Mouse (Mus musculus) olfactory bulb, adult 2 months (tissue): Measurements from ENCODE around the gene Parp11.
"Not testable (repeated sequence)": the region's sequence is repeated elsewhere in the genome, so short reads cannot be mapped to it uniquely, and the experiment has no call there.

Experiments used
- CTCF ChIP-seq: fragments of 200-500 bp; IDR thresholded peaks from 2 replicates; pipeline ENCODE4 v1.5.1; 2012; ENCODE audit warnings: low read depth, mild to moderate bottlenecking, low read length, moderate library complexity; ENCODE audit not compliant: insufficient read depth
- POLR2A ChIP-seq: fragments of 200-500 bp; IDR thresholded peaks from 2 replicates; pipeline ENCODE4 v1.6.1; 2012; ENCODE audit warnings: mild to moderate bottlenecking, low read depth, low read length, moderate library complexity; ENCODE audit not compliant: insufficient read depth

DNA sequence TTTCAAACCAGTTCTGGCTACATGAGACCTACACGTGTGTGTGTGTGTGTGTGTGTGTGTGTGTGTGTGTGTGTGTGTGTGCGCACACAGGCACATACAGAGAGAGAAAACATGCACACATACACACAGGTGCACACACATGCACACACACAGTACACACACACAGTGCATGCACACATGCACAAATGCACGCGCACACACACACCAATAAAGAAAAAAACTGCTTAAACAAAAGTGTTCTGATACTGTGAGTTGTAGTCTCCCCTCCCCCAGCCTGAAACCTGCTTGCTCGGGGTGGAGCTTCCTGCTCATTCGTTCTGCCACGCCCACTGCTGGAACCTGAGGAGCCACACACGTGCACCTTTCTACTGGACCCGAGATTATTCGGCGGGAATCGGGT lies 67.1 kb downstream of the Parp11 start:
- TF ChIP-seq CTCF, POLR2A: not testable (repeated sequence)
